Mouse (Mus musculus) small intestine, adult 2 months (tissue): Measurements from ENCODE around the gene Sparcl1. TPM values are rescaled to one million over a fixed set of nuclear protein-coding genes. Genes with fewer than 3 reads are reported as not detected.
A peak's percentile ranks its signal among the peaks of the same experiment; 100 is the strongest.

Experiments
- H3K27ac ChIP-seq: fragments of 200-500 bp; 2 replicates; pipeline ENCODE4 v1.5.1; 2012; ENCODE audit warnings: low read depth, low read length, control low read depth, inconsistent platforms; ENCODE audit not compliant: insufficient read depth
- H3K27me3 ChIP-seq: fragments of 200-500 bp; 2 replicates; pipeline ENCODE4 v1.6.1; 2012; ENCODE audit warnings: mild to moderate bottlenecking, moderate library complexity, low read length, inconsistent platforms; ENCODE audit not compliant: control insufficient read depth, insufficient read depth
- H3K36me3 ChIP-seq: fragments of 200-500 bp; 2 replicates; pipeline ENCODE4 v1.6.1; 2012; ENCODE audit warnings: mild to moderate bottlenecking, low read length, control low read depth, inconsistent platforms; ENCODE audit not compliant: control insufficient read depth, insufficient read depth
- H3K4me1 ChIP-seq: fragments of 200-500 bp; 2 replicates; pipeline ENCODE4 v1.6.1; 2012; ENCODE audit warnings: low read length, inconsistent platforms, mixed read lengths; ENCODE audit not compliant: control insufficient read depth, insufficient read depth, insufficient read length
- H3K4me3 ChIP-seq: fragments of 200-500 bp; 2 replicates; pipeline ENCODE4 v1.5.1; 2012; ENCODE audit warnings: low read depth, mild to moderate bottlenecking, control low read depth, inconsistent platforms, low read length, moderate library complexity
- CTCF ChIP-seq: fragments of 200-500 bp; IDR thresholded peaks from 2 replicates; pipeline ENCODE4 v1.5.1; 2012; ENCODE audit warnings: low read depth, mild to moderate bottlenecking, control low read depth, inconsistent platforms, low read length, moderate library complexity, mixed read lengths; ENCODE audit not compliant: insufficient replicate concordance, insufficient read length; ENCODE audit errors: extremely low read depth
- POLR2A ChIP-seq: fragments of 200-500 bp; IDR thresholded peaks from 2 replicates; pipeline ENCODE4 v1.6.1; 2012; ENCODE audit warnings: low read depth, mild to moderate bottlenecking, control low read depth, inconsistent platforms, low read length, moderate library complexity
- WGBS: fragments of 180-500 bp; shearing (Covaris S2); methylation state at CpG from one replicate; pipeline ENCODE4 v1.1.7; 2018; 5-methylcytosine and 5-hydroxymethylcytosine counted together
- polyA plus RNA-seq: library from polyadenylated mRNA; depleted of rRNA; stranded (reverse); fragments of >200 nt; gene quantifications from 2 replicates; pipeline ENCODE4 v1.2.3, GENCODE M21; 2012

The Sparcl1 gene
- polyA plus RNA-seq, 1 experiment: 28.8 TPM

GRCm38 (mm10) chr5:104127351-104127750, 13.8 kb upstream of the Sparcl1 start:
- 69% methylated on average over 1 of the region's 1 CpGs for WGBS
- Histone ChIP-seq H3K4me1 (no peaks in the 10 kb centered on the region), H3K4me3 (no peak overlapping the region), H3K36me3 (no peaks in the 10 kb centered on the region), H3K27me3 (no peaks in the 10 kb centered on the region), H3K27ac (no peak overlapping the region)
- TF ChIP-seq POLR2A (no peak), CTCF (no peak)

GRCm38 (mm10) chr5:104126561-104127320, 13.2 kb upstream of the Sparcl1 start:
- WGBS: 74% methylated on average over 12 of the region's 12 CpGs
- H3K27me3 ChIP-seq: no peaks in the 10 kb centered on the region
- no peak overlapping the region for H3K4me3 ChIP-seq
- TF ChIP-seq CTCF: no peak
- TF ChIP-seq POLR2A: no peak
- no peaks in the 10 kb centered on the region for H3K36me3 ChIP-seq
- H3K27ac ChIP-seq: no peak overlapping the region
- H3K4me1 ChIP-seq: no peaks in the 10 kb centered on the region

DNA sequence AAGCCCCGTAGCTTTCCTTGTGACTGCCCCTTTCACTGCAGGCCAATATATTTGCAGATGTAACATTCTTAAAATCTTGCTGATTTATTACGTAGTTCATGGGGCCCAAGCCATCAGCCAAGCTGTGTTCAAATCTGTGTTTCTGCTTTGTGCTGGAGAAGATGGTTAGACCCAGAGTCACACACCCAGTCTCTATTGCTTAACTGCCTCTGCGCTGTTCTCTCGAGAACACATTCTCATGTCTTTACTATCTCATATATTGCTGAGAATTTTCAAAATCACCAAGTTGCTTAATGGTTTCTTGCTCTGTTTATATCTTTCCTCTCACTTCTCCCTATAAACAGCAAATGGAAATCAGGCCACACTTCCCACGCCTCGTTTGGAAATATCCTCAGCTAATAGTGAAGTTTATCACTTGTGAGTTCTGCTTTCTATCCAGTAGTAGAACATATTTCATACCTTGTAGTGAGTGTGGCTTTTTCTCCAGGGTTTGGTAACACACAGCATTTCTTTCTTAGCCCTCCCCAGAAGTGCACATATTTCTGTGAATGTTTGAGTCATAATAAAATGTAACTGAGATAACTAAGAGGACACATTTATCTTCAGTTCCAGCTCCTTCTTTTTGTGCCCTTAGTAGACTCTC, 10.6 kb upstream of the Sparcl1 start:
- H3K4me1 ChIP-seq: no peaks in the 10 kb centered on the region
- H3K36me3 ChIP-seq: no peaks in the 10 kb centered on the region
- no peak overlapping the region for H3K4me3 ChIP-seq
- H3K27me3 ChIP-seq: no peaks in the 10 kb centered on the region
- 72% methylated on average over 6 of the region's 6 CpGs for WGBS
- no peak for TF ChIP-seq POLR2A
- no peak for TF ChIP-seq CTCF
- no peak overlapping the region for H3K27ac ChIP-seq

DNA sequence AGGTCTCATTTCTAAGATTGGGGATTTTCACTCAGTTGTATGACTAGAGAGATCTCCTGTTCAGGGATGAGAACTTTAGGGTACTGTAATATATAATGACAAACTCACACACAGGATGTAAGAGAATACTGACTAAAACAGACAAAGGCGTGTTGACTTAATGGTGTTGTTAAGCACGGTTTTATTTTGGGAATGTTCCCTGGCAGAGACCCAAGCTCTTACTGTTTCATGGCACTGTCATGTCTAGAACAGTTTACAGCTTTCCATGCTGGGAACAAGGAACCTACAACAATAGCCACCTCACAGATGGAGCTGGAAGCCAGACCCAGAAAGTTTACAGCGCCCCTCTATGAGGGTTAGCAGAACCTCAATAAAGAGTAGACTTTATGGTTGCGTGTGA, 2.4 kb upstream of the Sparcl1 start:
- WGBS: 72% methylated on average over 4 of the region's 4 CpGs
- H3K36me3 ChIP-seq: no peaks in the 10 kb centered on the region
- H3K27ac ChIP-seq: 0 out of 2 replicates have a peak overlapping the region, but pooled peaks have one; percentile 2
- TF ChIP-seq POLR2A (no peak), CTCF (no peak)
- H3K4me3 ChIP-seq: no peak overlapping the region
- H3K27me3 ChIP-seq: no peaks in the 10 kb centered on the region
- no peaks in the 10 kb centered on the region; the same call in 1 of the 2 replicates for H3K4me1 ChIP-seq

DNA sequence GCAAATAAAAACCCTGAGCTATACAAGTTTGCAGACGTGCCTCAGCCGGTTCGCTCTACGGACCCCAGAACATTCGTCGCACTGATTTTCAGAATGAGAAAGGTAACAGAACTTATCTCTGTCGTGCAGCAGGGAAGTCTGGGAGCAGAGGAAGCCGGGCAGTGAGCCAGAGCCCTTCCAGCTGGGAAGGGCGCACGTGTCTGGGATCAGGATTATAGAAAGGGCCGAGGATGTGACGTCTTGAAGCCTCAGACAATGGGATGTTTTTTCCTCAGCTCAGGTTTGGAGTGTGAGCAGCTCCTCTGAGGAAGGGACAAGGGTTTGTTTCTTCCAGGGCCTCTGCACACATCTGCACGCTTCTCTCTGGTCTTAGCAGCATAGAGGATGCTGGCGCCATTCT, 1.6 kb upstream of the Sparcl1 start:
- no peak overlapping the region for H3K4me3 ChIP-seq
- TF ChIP-seq CTCF (no peak), POLR2A (no peak)
- H3K4me1 ChIP-seq: no peaks in the 10 kb centered on the region; the same call in 1 of the 2 replicates
- H3K27ac ChIP-seq: no peak overlapping the region
- WGBS: 42% methylated on average over 14 of the region's 14 CpGs
- H3K27me3 ChIP-seq: no peaks in the 10 kb centered on the region
- H3K36me3 ChIP-seq: no peaks in the 10 kb centered on the region

DNA sequence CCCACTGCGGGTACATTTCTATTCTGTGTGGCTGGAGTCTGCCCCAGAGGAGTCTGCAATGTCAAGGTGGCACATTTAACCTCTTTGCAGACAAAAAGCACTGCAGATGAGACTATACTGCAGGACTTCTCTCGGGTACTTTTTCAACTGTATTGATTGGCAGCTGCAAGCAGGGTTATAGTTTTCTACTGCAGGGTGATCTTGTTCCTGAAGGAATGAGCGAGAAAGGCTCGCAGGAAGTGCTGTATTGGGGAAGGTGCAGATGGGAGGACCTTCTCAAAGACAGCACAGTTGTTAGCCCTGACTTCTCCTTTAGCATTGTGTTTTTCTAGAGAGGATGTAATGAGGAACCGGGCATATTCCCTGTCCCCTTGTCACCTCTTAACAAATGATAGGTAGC, 1.0 kb downstream of the Sparcl1 start:
- WGBS: 35% methylated on average over 5 of the region's 5 CpGs
- Histone ChIP-seq H3K4me1 (peaks cover 2% of the 10 kb centered on the region; the same call in 1 of the 2 replicates), H3K27me3 (no peaks in the 10 kb centered on the region), H3K27ac (peak overlapping the region; percentile 17), H3K36me3 (no peaks in the 10 kb centered on the region), H3K4me3 (no peak overlapping the region)
- TF ChIP-seq POLR2A (no peak), CTCF (no peak)

- no peaks in the 10 kb centered on the region for H3K27me3 ChIP-seq
- no peak for TF ChIP-seq CTCF
- no peak for TF ChIP-seq POLR2A
- H3K27ac ChIP-seq: peak overlapping the region; percentile 17
- H3K4me1 ChIP-seq: peaks cover 2% of the 10 kb centered on the region; the same call in 1 of the 2 replicates
- WGBS: 7% methylated on average over 9 of the region's 9 CpGs
- no peaks in the 10 kb centered on the region for H3K36me3 ChIP-seq
- peak overlapping the region; percentile 30 for H3K4me3 ChIP-seq
Observed at GRCm38 (mm10) chr5:104112016-104112415, 1.5 kb downstream of the Sparcl1 start.
